Mouse (Mus musculus): ENCODE data around the gene Kcnk3. TPM values are rescaled to one million over a fixed set of nuclear protein-coding genes. Genes with fewer than 3 reads are reported as not detected.

Gene Kcnk3
- 55.5 and 70.0 TPM in 2 replicates for total RNA-seq (2014; rRNA removed; ENCODE audit: low replicate concordance)
- 36.4 and 45.3 TPM in 2 replicates for polyA plus RNA-seq (2015; fragmentation: Nextera tagmentation; extraction: Ambion mirVana)

DNA sequence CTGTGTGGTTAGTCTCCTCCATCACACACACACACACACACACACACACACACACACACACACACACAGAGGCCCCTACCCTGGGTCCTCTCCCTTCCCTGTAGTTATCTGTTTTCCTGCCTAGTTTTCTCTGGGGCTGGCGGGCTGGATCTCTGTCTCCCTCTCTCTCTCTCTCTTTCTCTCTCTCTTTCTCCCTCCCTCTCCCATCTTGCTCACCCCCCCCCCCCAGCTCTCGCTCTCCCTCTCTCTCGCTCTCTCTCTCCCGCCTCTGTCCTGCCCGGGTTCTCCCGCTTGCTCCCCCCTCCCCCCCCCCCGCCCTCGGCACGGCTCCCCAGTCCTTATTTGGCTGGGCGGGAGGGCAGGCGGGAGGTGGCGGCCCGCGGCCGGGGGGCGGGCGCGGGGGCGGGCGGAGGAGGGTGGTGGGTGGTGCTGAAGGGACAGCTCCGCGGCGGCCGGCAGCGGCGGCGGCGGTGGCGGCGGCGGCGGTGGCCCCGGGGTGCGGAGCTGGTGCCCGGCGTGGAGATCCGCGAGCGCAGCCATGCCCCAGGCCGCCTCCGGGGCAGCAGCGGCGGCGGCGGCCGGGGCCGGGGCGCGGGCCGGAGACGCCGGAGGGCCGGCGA lies at the start of gene Kcnk3:
Kcnk3 (plus strand) TSS at position 490 of the 620 bp plus-strand sequence.
- H3K4me1 ChIP-seq (ENCODE audit: control insufficient read depth, insufficient read depth): peaks cover 46% of the 10 kb centered on the region
- 0% methylated on average over 12 of the region's 54 CpGs for WGBS
- TF ChIP-seq CTCF (IDR thresholded peaks at IDR 0.05; ENCODE audit: low read depth) (no peak), EP300 (IDR thresholded peaks at IDR 0.05; ENCODE audit: low read depth) (no peak)
- H3K4me3 ChIP-seq (ENCODE audit: low read depth, low read length): peak within 1 kb of the TSS; percentile 61
- peaks cover 21% of the 10 kb centered on the region; the same call in 1 of the 2 replicates for H3K27me3 ChIP-seq (ENCODE audit: control insufficient read depth, insufficient read depth, low read length)
- ATAC-seq (ENCODE audit: insufficient read depth, low read depth): peak; percentile 78
- H3K27ac ChIP-seq (ENCODE audit: low read depth): peak within 1 kb of the TSS; percentile 89
- H3K36me3 ChIP-seq (replicated peaks; ENCODE audit: control insufficient read depth, insufficient read depth, low read length): no peaks in the 10 kb centered on the region
- peak; percentile 63 for DNase-seq (ENCODE audit: low spot score)
- H3K4me2 ChIP-seq (ENCODE audit: low read depth, low read length): peak within 1 kb of the TSS; percentile 86
- no peaks in the 10 kb centered on the region for H3K9me3 ChIP-seq (replicated peaks; ENCODE audit: control insufficient read depth, low read length)
- H3K9ac ChIP-seq (replicated peaks; ENCODE audit: low read depth, low read length): peak within 1 kb of the TSS; percentile 50

DNA sequence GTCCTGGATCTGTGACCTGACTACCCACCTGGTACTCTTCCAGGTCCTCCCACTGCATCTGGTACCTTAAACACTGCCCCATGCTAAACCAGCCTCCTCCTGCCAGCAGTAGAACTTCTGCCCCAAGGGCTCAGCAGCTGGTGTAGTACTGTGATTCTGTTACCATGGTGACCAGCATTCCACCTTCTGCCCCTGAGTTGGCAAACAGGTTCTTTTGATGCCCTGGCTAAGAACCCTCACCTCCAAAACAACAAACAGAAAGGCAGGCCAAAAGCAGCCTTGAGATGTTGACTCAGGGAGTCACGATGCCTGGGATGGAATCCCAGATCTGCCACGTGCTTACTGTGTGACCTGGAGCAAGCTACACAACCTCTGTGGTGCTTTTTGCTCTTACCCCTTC lies 42.3 kb upstream of the Kcnk3 start, which contains the start of gene Cib4:
Cib4 (minus strand) TSS at position 139 of the 400 bp plus-strand sequence.
- no peaks in the 10 kb centered on the region for H3K9me3 ChIP-seq (replicated peaks; ENCODE audit: control insufficient read depth, low read length)
- no peak within 1 kb of the TSS for H3K27ac ChIP-seq (ENCODE audit: low read depth)
- no peaks in the 10 kb centered on the region for H3K36me3 ChIP-seq (replicated peaks; ENCODE audit: control insufficient read depth, insufficient read depth, low read length)
- DNase-seq (ENCODE audit: low spot score) (no peak), ATAC-seq (ENCODE audit: insufficient read depth, low read depth) (no peak)
- TF ChIP-seq CTCF (IDR thresholded peaks at IDR 0.05; ENCODE audit: low read depth) (no peak), EP300 (IDR thresholded peaks at IDR 0.05; ENCODE audit: low read depth) (no peak)
- no peak within 1 kb of the TSS for H3K9ac ChIP-seq (replicated peaks; ENCODE audit: low read depth, low read length)
- H3K4me1 ChIP-seq (ENCODE audit: control insufficient read depth, insufficient read depth): 0 out of 2 replicates have a peak, but pooled peaks cover 3% of the 10 kb centered on the region
- H3K27me3 ChIP-seq (ENCODE audit: control insufficient read depth, insufficient read depth, low read length): no peaks in the 10 kb centered on the region
- 50% methylated on average over 2 of the region's 2 CpGs for WGBS
- no peak within 1 kb of the TSS for H3K4me3 ChIP-seq (ENCODE audit: low read depth, low read length)
- no peak within 1 kb of the TSS for H3K4me2 ChIP-seq (ENCODE audit: low read depth, low read length)

DNA sequence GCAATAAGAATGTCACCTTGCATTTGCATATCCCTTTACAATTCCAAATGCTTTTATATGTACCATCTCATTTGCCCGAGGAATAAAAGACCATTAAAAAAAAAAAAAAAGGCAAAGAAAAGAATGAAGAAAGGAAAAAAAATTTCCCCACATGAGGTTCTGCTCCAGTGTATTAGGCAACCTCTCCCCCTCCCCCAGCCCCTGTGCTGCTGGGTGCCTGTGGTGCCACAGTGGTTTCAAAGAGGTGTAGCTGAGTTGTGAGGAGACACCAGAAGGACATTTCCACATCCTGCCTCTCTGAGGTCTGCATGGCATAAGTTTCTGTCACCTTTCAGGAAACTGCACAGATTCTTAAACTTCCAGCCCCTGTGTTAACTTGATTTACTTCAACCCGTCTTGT lies 39.3 kb upstream of the Kcnk3 start:
- H3K4me2 ChIP-seq (ENCODE audit: low read depth, low read length): no peak overlapping the region
- H3K9ac ChIP-seq (replicated peaks; ENCODE audit: low read depth, low read length): no peak overlapping the region
- TF ChIP-seq CTCF (IDR thresholded peaks at IDR 0.05; ENCODE audit: low read depth) (no peak), EP300 (IDR thresholded peaks at IDR 0.05; ENCODE audit: low read depth) (no peak)
- H3K4me1 ChIP-seq (ENCODE audit: control insufficient read depth, insufficient read depth): 0 out of 2 replicates have a peak, but pooled peaks cover 3% of the 10 kb centered on the region
- ATAC-seq (ENCODE audit: insufficient read depth, low read depth) (no peak), DNase-seq (ENCODE audit: low spot score) (no peak)
- H3K27me3 ChIP-seq (ENCODE audit: control insufficient read depth, insufficient read depth, low read length): no peaks in the 10 kb centered on the region
- no peak overlapping the region for H3K27ac ChIP-seq (ENCODE audit: low read depth)
- H3K9me3 ChIP-seq (replicated peaks; ENCODE audit: control insufficient read depth, low read length): no peaks in the 10 kb centered on the region
- WGBS: 79% methylated on average over 2 of the region's 2 CpGs
- no peak overlapping the region for H3K4me3 ChIP-seq (ENCODE audit: low read depth, low read length)
- H3K36me3 ChIP-seq (replicated peaks; ENCODE audit: control insufficient read depth, insufficient read depth, low read length): no peaks in the 10 kb centered on the region

DNA sequence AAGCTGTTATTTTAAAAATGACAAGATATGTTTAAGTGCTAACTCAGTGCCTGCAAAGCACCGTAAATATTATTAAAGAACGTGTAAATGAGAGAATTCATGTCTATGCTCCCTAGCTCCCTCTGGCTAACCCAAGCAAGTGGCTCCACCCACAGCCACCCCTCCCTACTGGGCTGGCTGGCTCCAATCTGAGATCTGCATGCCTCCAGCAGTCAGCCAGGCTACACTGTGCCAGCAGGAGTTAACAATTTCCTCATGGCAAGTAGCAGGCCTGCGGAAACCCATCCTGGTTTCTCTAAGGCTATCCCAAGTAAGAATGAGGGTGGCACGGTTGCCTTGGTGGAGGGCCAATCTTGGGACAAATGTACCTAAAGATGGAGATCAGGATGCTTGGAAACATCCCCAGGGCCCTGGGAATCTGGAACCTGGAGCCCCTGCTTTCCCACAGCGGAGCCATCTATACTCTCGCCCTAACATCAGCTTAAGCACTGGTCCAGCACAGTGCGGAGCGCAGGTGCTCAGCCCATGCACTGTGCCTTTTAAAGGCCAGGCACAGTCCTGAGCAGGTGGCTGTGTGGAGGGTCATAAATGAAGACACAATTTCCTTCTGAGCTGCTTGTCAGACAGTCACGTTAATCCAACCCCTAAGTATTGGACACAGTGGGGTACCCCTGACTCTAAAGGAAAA lies 37.5 kb upstream of the Kcnk3 start:
- ATAC-seq (ENCODE audit: insufficient read depth, low read depth): peak; percentile 60
- TF ChIP-seq EP300 (IDR thresholded peaks at IDR 0.05; ENCODE audit: low read depth) (no peak), CTCF (IDR thresholded peaks at IDR 0.05; ENCODE audit: low read depth) (peak; percentile 33; the same call in 1 of the 2 replicates)
- WGBS: 61% methylated on average over 9 of the region's 9 CpGs

DNA sequence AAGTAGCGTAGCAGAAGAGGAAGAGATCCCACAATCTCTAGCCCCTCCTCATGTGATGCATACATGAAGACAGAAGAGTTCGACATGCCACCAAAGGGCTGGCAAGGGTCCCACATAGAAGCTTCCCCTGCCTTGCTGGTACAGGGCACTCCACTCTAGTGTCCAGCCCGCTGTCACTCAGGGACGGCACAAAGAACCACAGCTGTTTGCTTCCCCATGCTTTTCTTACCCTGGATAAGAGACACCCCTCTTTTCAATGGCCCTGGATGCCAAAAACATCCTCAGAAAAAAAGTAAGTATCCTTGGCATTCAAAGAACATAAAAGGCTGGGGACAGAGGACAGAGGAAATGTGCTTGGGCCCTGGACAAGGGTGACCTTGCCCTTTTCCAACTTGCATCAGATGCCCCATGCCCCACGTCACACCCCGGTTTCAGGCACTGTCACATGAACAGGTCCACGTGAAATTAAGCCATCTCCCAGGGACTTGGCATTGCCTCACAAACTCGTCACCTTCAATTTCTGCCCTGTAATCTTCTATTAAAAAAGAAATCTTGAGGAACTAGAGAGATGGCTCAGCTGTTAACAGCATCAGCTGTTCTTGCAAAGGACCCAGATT lies 36.8 kb upstream of the Kcnk3 start:
- H3K4me2 ChIP-seq (ENCODE audit: low read depth, low read length): no peak overlapping the region
- 82% methylated on average over 8 of the region's 8 CpGs for WGBS
- no peaks in the 10 kb centered on the region for H3K27me3 ChIP-seq (ENCODE audit: control insufficient read depth, insufficient read depth, low read length)
- no peaks in the 10 kb centered on the region for H3K36me3 ChIP-seq (replicated peaks; ENCODE audit: control insufficient read depth, insufficient read depth, low read length)
- H3K4me3 ChIP-seq (ENCODE audit: low read depth, low read length): no peak overlapping the region
- DNase-seq (ENCODE audit: low spot score) (no peak), ATAC-seq (ENCODE audit: insufficient read depth, low read depth) (no peak)
- H3K9me3 ChIP-seq (replicated peaks; ENCODE audit: control insufficient read depth, low read length): no peaks in the 10 kb centered on the region
- no peak overlapping the region for H3K27ac ChIP-seq (ENCODE audit: low read depth)
- H3K4me1 ChIP-seq (ENCODE audit: control insufficient read depth, insufficient read depth): 0 out of 2 replicates have a peak, but pooled peaks cover 3% of the 10 kb centered on the region
- no peak for TF ChIP-seq CTCF (IDR thresholded peaks at IDR 0.05; ENCODE audit: low read depth)
- no peak for TF ChIP-seq EP300 (IDR thresholded peaks at IDR 0.05; ENCODE audit: low read depth)
- no peak overlapping the region for H3K9ac ChIP-seq (replicated peaks; ENCODE audit: low read depth, low read length)

More for the DNA sequence above, 37.5 kb upstream of the Kcnk3 start:
- Histone ChIP-seq H3K9me3 (replicated peaks; ENCODE audit: control insufficient read depth, low read length) (no peaks in the 10 kb centered on the region), H3K27me3 (ENCODE audit: control insufficient read depth, insufficient read depth, low read length) (no peaks in the 10 kb centered on the region), H3K27ac (ENCODE audit: low read depth) (no peak overlapping the region), H3K9ac (replicated peaks; ENCODE audit: low read depth, low read length) (no peak overlapping the region), H3K4me3 (ENCODE audit: low read depth, low read length) (no peak overlapping the region), H3K36me3 (replicated peaks; ENCODE audit: control insufficient read depth, insufficient read depth, low read length) (no peaks in the 10 kb centered on the region), H3K4me2 (ENCODE audit: low read depth, low read length) (no peak overlapping the region), H3K4me1 (ENCODE audit: control insufficient read depth, insufficient read depth) (0 out of 2 replicates have a peak, but pooled peaks cover 3% of the 10 kb centered on the region)
- DNase-seq (ENCODE audit: low spot score): no peak
